Mouse (Mus musculus): ENCODE measurements at regions not wholly inside any gene's neighbourhood (a gene's known extent, or its start where the extent isn't known, plus 50 kb on each side); places are given as distances from the start of the nearest gene placed in this dataset.

- Histone ChIP-seq H3K4me2 (no peak overlapping the region), H3K27me3 (replicated peaks) (no peaks in the 10 kb centered on the region), H3K4me3 (replicated peaks) (no peak overlapping the region), H3K27ac (no peak overlapping the region), H3K9me3 (no peaks in the 10 kb centered on the region), H3K9ac (no peak overlapping the region), H3K36me3 (no peaks in the 10 kb centered on the region), H3K4me1 (no peaks in the 10 kb centered on the region)
- no peak for ATAC-seq (ENCODE audit: insufficient read depth, low FRiP score, low read depth)
- WGBS: 81% methylated on average over 2 of the region's 2 CpGs
Measured at GRCm38 (mm10) chr4:64123675-64124074, 76.9 kb upstream of the Tnc start.

DNA sequence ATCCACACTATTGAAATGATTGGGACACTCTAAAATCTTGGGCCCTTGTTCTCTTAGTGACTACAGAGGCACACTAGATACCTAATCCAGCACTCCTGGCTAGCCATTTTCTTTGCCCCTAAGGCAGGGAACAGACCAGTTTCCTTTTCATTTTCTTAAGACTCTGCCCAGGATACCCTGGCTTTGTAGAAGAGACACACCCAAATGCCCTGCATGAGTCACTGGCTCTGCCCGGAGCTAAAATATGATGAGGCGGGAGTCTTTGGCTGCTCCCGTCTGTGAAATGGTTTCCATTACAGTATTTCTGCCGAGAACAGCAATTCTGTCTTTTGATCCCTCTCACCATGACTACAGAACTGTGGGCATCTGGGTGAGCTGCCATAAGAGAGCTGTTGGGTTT is 51.4 kb upstream of the Tnc start:
- no peak overlapping the region for H3K9ac ChIP-seq
- H3K27me3 ChIP-seq (replicated peaks): no peaks in the 10 kb centered on the region
- H3K4me1 ChIP-seq: no peaks in the 10 kb centered on the region
- no peak for ATAC-seq (ENCODE audit: insufficient read depth, low FRiP score, low read depth)
- no peak overlapping the region for H3K4me3 ChIP-seq (replicated peaks)
- H3K27ac ChIP-seq: no peak overlapping the region
- H3K4me2 ChIP-seq: no peak overlapping the region
- 79% methylated on average over 4 of the region's 4 CpGs for WGBS
- no peaks in the 10 kb centered on the region for H3K36me3 ChIP-seq
- H3K9me3 ChIP-seq: no peaks in the 10 kb centered on the region
